Mouse (Mus musculus): Measurements from ENCODE around the gene Chrna10. TPM values are rescaled to one million over a fixed set of nuclear protein-coding genes. Genes with fewer than 3 reads are reported as not detected.
A peak's percentile ranks its signal among the peaks of the same experiment; 100 is the strongest.

Gene Chrna10
- polyA plus RNA-seq, 1 experiment from 2014 or later, result not detected

- H3K36me3 ChIP-seq, result peaks cover 90% of the 10 kb centered on the region
- H3K4me2 ChIP-seq, result no peak overlapping the region
- no peak overlapping the region for H3K27ac ChIP-seq (ENCODE audit: poor library complexity, severe bottlenecking)
- H3K27me3 ChIP-seq (replicated peaks), result no peaks in the 10 kb centered on the region
- no peak overlapping the region for H3K4me3 ChIP-seq
- no peaks in the 10 kb centered on the region for H3K9me3 ChIP-seq (replicated peaks)
- H3K4me1 ChIP-seq (replicated peaks), result no peaks in the 10 kb centered on the region
- WGBS, result 93% methylated on average over 5 of the region's 5 CpGs
- no peak for ATAC-seq (ENCODE audit: insufficient number of reproducible peaks, low FRiP score)
- no peak overlapping the region for H3K9ac ChIP-seq
These were observed 34.8 kb downstream of the Chrna10 start for GRCm38 (mm10) chr7:102081784-102082183.

GRCm38 (mm10) chr7:102080311-102080710 is 36.3 kb downstream of the Chrna10 start:
- Histone ChIP-seq H3K4me1 (replicated peaks) (no peaks in the 10 kb centered on the region), H3K27ac (ENCODE audit: poor library complexity, severe bottlenecking) (no peak overlapping the region), H3K9ac (no peak overlapping the region), H3K9me3 (replicated peaks) (no peaks in the 10 kb centered on the region), H3K27me3 (replicated peaks) (no peaks in the 10 kb centered on the region), H3K36me3 (peaks cover 91% of the 10 kb centered on the region), H3K4me2 (no peak overlapping the region), H3K4me3 (no peak overlapping the region)
- WGBS, result 90% methylated on average over 8 of the region's 8 CpGs
- no peak for ATAC-seq (ENCODE audit: insufficient number of reproducible peaks, low FRiP score)

- H3K4me3 ChIP-seq, result no peak overlapping the region
- WGBS, result 74% methylated on average over 7 of the region's 7 CpGs
- H3K27me3 ChIP-seq (replicated peaks), result no peaks in the 10 kb centered on the region
- H3K9me3 ChIP-seq (replicated peaks), result no peaks in the 10 kb centered on the region
- no peak overlapping the region for H3K4me2 ChIP-seq
- no peak overlapping the region for H3K9ac ChIP-seq
- no peak overlapping the region for H3K27ac ChIP-seq (ENCODE audit: poor library complexity, severe bottlenecking)
- no peaks in the 10 kb centered on the region for H3K4me1 ChIP-seq (replicated peaks)
- peaks cover 91% of the 10 kb centered on the region for H3K36me3 ChIP-seq
- no peak for ATAC-seq (ENCODE audit: insufficient number of reproducible peaks, low FRiP score)
These were observed 38.1 kb downstream of the Chrna10 start for GRCm38 (mm10) chr7:102078517-102078916.

GRCm38 (mm10) chr7:102076714-102077296 is 39.8 kb downstream of the Chrna10 start:
- Histone ChIP-seq H3K4me1 (replicated peaks) (no peaks in the 10 kb centered on the region), H3K4me2 (no peak overlapping the region), H3K9me3 (replicated peaks) (no peaks in the 10 kb centered on the region), H3K27me3 (replicated peaks) (no peaks in the 10 kb centered on the region), H3K4me3 (no peak overlapping the region), H3K36me3 (peaks cover 89% of the 10 kb centered on the region), H3K27ac (ENCODE audit: poor library complexity, severe bottlenecking) (no peak overlapping the region), H3K9ac (no peak overlapping the region)
- ATAC-seq (ENCODE audit: insufficient number of reproducible peaks, low FRiP score), result no peak
- 78% methylated on average over 7 of the region's 7 CpGs for WGBS

GRCm38 (mm10) chr7:102066363-102066762 is 50.3 kb downstream of the Chrna10 start:
- Histone ChIP-seq H3K27ac (ENCODE audit: poor library complexity, severe bottlenecking) (no peak overlapping the region), H3K4me3 (peak overlapping the region; percentile 95), H3K36me3 (peaks cover 28% of the 10 kb centered on the region; the same call in 1 of the 2 replicates), H3K9ac (peak overlapping the region; percentile 81), H3K4me1 (replicated peaks) (peaks cover 19% of the 10 kb centered on the region), H3K27me3 (replicated peaks) (no peaks in the 10 kb centered on the region), H3K9me3 (replicated peaks) (no peaks in the 10 kb centered on the region), H3K4me2 (peak overlapping the region; percentile 83)
- ATAC-seq (ENCODE audit: insufficient number of reproducible peaks, low FRiP score), result no peak
- WGBS, result 73% methylated on average over 6 of the region's 6 CpGs

GRCm38 (mm10) chr7:102065046-102065891 is 51.4 kb downstream of the Chrna10 start, which contains the start of the genes Rnf121, Xndc1 and Xntrpc:
Rnf121 (minus strand) TSS chr7:102065469.
Xndc1 (plus strand) TSS chr7:102065511.
Xntrpc (plus strand) TSS chr7:102065713.
- H3K4me3 ChIP-seq, result peak within 1 kb of the TSS; percentile 95
- peak within 1 kb of the TSS; percentile 83 for H3K4me2 ChIP-seq
- H3K9ac ChIP-seq, result peak within 1 kb of the TSS; percentile 83
- ATAC-seq (ENCODE audit: insufficient number of reproducible peaks, low FRiP score), result peak; percentile 98
- no peaks in the 10 kb centered on the region for H3K27me3 ChIP-seq (replicated peaks)
- peak within 1 kb of the TSS; percentile 76 for H3K27ac ChIP-seq (ENCODE audit: poor library complexity, severe bottlenecking)
- H3K9me3 ChIP-seq (replicated peaks), result no peaks in the 10 kb centered on the region
- peaks cover 19% of the 10 kb centered on the region for H3K4me1 ChIP-seq (replicated peaks)
- peaks cover 22% of the 10 kb centered on the region; the same call in 1 of the 2 replicates for H3K36me3 ChIP-seq
- WGBS, result under 1% methylated on average over 56 of the region's 56 CpGs

- Histone ChIP-seq H3K36me3 (peaks cover 20% of the 10 kb centered on the region), H3K9ac (peak overlapping the region; percentile 83), H3K9me3 (replicated peaks) (no peaks in the 10 kb centered on the region), H3K4me1 (replicated peaks) (peaks cover 19% of the 10 kb centered on the region), H3K27ac (ENCODE audit: poor library complexity, severe bottlenecking) (peak overlapping the region; percentile 44; the same call in 1 of the 2 replicates), H3K4me3 (peak overlapping the region; percentile 95), H3K4me2 (peak overlapping the region; percentile 83), H3K27me3 (replicated peaks) (no peaks in the 10 kb centered on the region)
- ATAC-seq (ENCODE audit: insufficient number of reproducible peaks, low FRiP score), result no peak
- under 1% methylated on average over 9 of the region's 9 CpGs for WGBS
These were observed 52.0 kb downstream of the Chrna10 start for GRCm38 (mm10) chr7:102064655-102065045.

- Histone ChIP-seq H3K27me3 (replicated peaks) (no peaks in the 10 kb centered on the region), H3K36me3 (peaks cover 24% of the 10 kb centered on the region), H3K4me3 (peak overlapping the region; percentile 95), H3K4me1 (replicated peaks) (peaks cover 19% of the 10 kb centered on the region), H3K9ac (0 out of 2 replicates have a peak overlapping the region, but pooled peaks have one; percentile 83), H3K4me2 (peak overlapping the region; percentile 83), H3K27ac (ENCODE audit: poor library complexity, severe bottlenecking) (no peak overlapping the region), H3K9me3 (replicated peaks) (no peaks in the 10 kb centered on the region)
- ATAC-seq (ENCODE audit: insufficient number of reproducible peaks, low FRiP score), result no peak
- 41% methylated on average over 9 of the region's 9 CpGs for WGBS
These were observed 52.7 kb downstream of the Chrna10 start for GRCm38 (mm10) chr7:102063891-102064290.

- 75% methylated on average over 1 of the region's 1 CpGs for WGBS
- Histone ChIP-seq H3K27me3 (replicated peaks) (no peaks in the 10 kb centered on the region), H3K9me3 (replicated peaks) (no peaks in the 10 kb centered on the region)
These were observed 54.4 kb downstream of the Chrna10 start for GRCm38 (mm10) chr7:102062203-102062602.

GRCm38 (mm10) chr7:102061353-102061752 is 55.3 kb downstream of the Chrna10 start:
- Histone ChIP-seq H3K4me3 (no peak overlapping the region), H3K4me1 (replicated peaks) (peaks cover 24% of the 10 kb centered on the region), H3K4me2 (no peak overlapping the region), H3K27me3 (replicated peaks) (no peaks in the 10 kb centered on the region), H3K9ac (0 out of 2 replicates have a peak overlapping the region, but pooled peaks have one; percentile 18), H3K27ac (ENCODE audit: poor library complexity, severe bottlenecking) (no peak overlapping the region), H3K9me3 (replicated peaks) (no peaks in the 10 kb centered on the region), H3K36me3 (peaks cover 18% of the 10 kb centered on the region)
- 64% methylated on average over 3 of the region's 3 CpGs for whole genome bisulfite sequencing
- no peak for ATAC-seq (ENCODE audit: insufficient number of reproducible peaks, low FRiP score)

More at GRCm38 (mm10) chr7:102062203-102062602, 54.4 kb downstream of the Chrna10 start:
- H3K27ac ChIP-seq (ENCODE audit: poor library complexity, severe bottlenecking), result no peak overlapping the region
- no peak overlapping the region for H3K4me3 ChIP-seq
- H3K4me2 ChIP-seq, result no peak overlapping the region
- H3K36me3 ChIP-seq, result peaks cover 17% of the 10 kb centered on the region
- no peak for ATAC-seq (ENCODE audit: insufficient number of reproducible peaks, low FRiP score)
- H3K4me1 ChIP-seq (replicated peaks), result peaks cover 28% of the 10 kb centered on the region
- no peak overlapping the region for H3K9ac ChIP-seq

Measured in heart, embryonic 12.5 days (tissue).